9 mouse cellular contexts compared by ENCODE assay signal in the genomic region with DNA sequence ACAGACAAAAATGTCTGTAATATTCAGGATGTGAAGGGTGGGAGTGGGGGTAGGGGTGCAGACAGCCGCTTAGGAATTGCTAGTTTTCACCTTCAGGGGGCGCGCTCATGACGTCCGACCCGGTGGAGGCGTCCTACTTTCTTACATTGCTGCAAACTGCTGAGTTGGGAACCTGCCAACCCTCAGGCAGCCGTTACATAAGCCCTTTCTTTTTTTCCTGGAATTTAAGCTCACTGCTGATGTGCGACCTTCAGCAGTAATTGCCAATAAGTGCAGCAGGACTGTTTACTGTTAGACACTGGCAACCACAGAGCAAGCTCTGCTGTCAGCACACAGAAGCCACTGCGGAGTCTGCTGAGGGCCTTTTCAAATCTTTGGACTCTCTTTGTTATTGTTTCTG.
DNase-seq lines count a peak whose midpoint lies in the region; ATAC-seq and TF ChIP-seq lines count a peak whose summit lies in the region.
"Had no signal": no experiment of that assay in that cellular context is flagged by ENCODE, and none has a peak within 500 bp of the region (broad histone marks: within the 10 kb centered on the region; RNA-seq: fewer than 3 reads in every experiment).

No protein-coding gene starts in this region.

- 3% methylated on average over 10 of the region's 10 CpGs for WGBS in lung, adult 2 months
- WGBS in thymus, adult 2 months = 5% methylated on average over 10 of the region's 10 CpGs

- no peak for TF ChIP-seq EP300 in ES-Bruce4 (IDR thresholded peaks at IDR 0.05; ENCODE audit: insufficient read depth, low read depth, low read length)

- peak; percentile 74 for TF ChIP-seq CTCF in ES-Bruce4 (IDR thresholded peaks at IDR 0.05; ENCODE audit: low read depth, low read length)
- peak; percentile 60 for TF ChIP-seq CTCF in lung, adult 2 months (IDR thresholded peaks at IDR 0.05; ENCODE audit: insufficient read depth, low read length)
- TF ChIP-seq CTCF in thymus, adult 2 months (IDR thresholded peaks at IDR 0.05; ENCODE audit: borderline replicate concordance, control insufficient read depth, extremely low read depth, insufficient read depth, low read length, poor library complexity) = peak; percentile 74; the same call in 1 of the 2 replicates

- no peak overlapping the region for H3K4me3 ChIP-seq in ES-Bruce4 (ENCODE audit: low read depth, low read length)
- H3K4me3 ChIP-seq in lung, adult 2 months (replicated peaks; ENCODE audit: extremely low read depth, low read depth, low read length) = no peak overlapping the region
- no peak overlapping the region for H3K4me3 ChIP-seq in thymus, adult 2 months (ENCODE audit: control insufficient read depth, insufficient read depth, low read length)
- H3K4me3 ChIP-seq: erythroblast, embryonic 14.5 days had no signal

- peak; percentile 44; the same call in 1 of the 2 replicates for ATAC-seq in neutrophil, adult 5-6 weeks (ENCODE audit: extremely low read depth, insufficient number of reproducible peaks, low FRiP score, poor library complexity, severe bottlenecking)

- no peak for TF ChIP-seq POLR2A in ES-Bruce4 (IDR thresholded peaks at IDR 0.05; ENCODE audit: insufficient read depth, low read length)
- no peak for TF ChIP-seq POLR2A in lung, adult 2 months (IDR thresholded peaks at IDR 0.05; ENCODE audit: borderline replicate concordance, extremely low read depth, low read depth, low read length)
- no peak for TF ChIP-seq POLR2A in thymus, adult 2 months (IDR thresholded peaks at IDR 0.05; ENCODE audit: control insufficient read depth, extremely low read depth, insufficient read depth, low read length, poor library complexity)

- H3K36me3 ChIP-seq in ES-Bruce4 (ENCODE audit: control insufficient read depth, insufficient read depth, low read length, poor library complexity, severe bottlenecking) = no peaks in the 10 kb centered on the region
- no peaks in the 10 kb centered on the region for H3K36me3 ChIP-seq in thymus, adult 2 months (ENCODE audit: control insufficient read depth, insufficient read depth, low read length)

- DNase-seq in cerebellum, adult 18-20 months = peak; percentile 91 to 94
- DNase-seq in forelimb bud, embryonic 11.5 days (ENCODE audit: low read depth, low spot score) = peak; percentile 70
- peak; percentile 93 for DNase-seq in heart, postnatal 4 days
- peak; percentile 91 to 93 for DNase-seq in layer of hippocampus, adult 8-10 months (ENCODE audit: low spot score in 2 of 2)
- peak; percentile 76 for DNase-seq in lung, adult 2 months
- DNase-seq in thymus, adult 2 months = peak; percentile 67

- no peak overlapping the region for H3K27ac ChIP-seq in ES-Bruce4 (ENCODE audit: insufficient read depth, low read length)
- no peak overlapping the region for H3K27ac ChIP-seq in thymus, adult 2 months (ENCODE audit: control insufficient read depth, insufficient read depth, low read length)

- no peaks in the 10 kb centered on the region for H3K9me3 ChIP-seq in ES-Bruce4 (replicated peaks; ENCODE audit: control insufficient read depth, insufficient read depth, low read length, poor library complexity, severe bottlenecking)

- no peaks in the 10 kb centered on the region for H3K27me3 ChIP-seq in ES-Bruce4 (ENCODE audit: control insufficient read depth, insufficient read depth, low read length, poor library complexity, severe bottlenecking)
- no peaks in the 10 kb centered on the region for H3K27me3 ChIP-seq in thymus, adult 2 months (ENCODE audit: control insufficient read depth, insufficient read depth, low read length)

- H3K4me1 ChIP-seq in ES-Bruce4 (ENCODE audit: control insufficient read depth, insufficient read depth, low read length) = no peaks in the 10 kb centered on the region
- peaks cover 8% of the 10 kb centered on the region for H3K4me1 ChIP-seq in lung, adult 2 months (ENCODE audit: control insufficient read depth, insufficient read depth, low read length)
- H3K4me1 ChIP-seq in thymus, adult 2 months (replicated peaks; ENCODE audit: control insufficient read depth, insufficient read depth, low read length) = no peaks in the 10 kb centered on the region

- H3K9ac ChIP-seq in ES-Bruce4 (ENCODE audit: low read depth, poor library complexity, severe bottlenecking) = no peak overlapping the region
